Mouse (Mus musculus) midbrain, embryonic 14.5 days (tissue): ENCODE data around the gene Adat3. TPM values are rescaled to one million over a fixed set of nuclear protein-coding genes. Genes with fewer than 3 reads are reported as not detected.
A peak's percentile ranks its signal among the peaks of the same experiment; 100 is the strongest.
"Not testable (repeated sequence)": the region's sequence is repeated elsewhere in the genome, so short reads cannot be mapped to it uniquely, and the experiment has no call there.

Experiments used
- ATAC-seq: fragments of 200-750 bp; cut with Nextera tagmentation; 2 replicates; pipeline ENCODE4 v1.8.0; 2017; ENCODE audit warnings: moderate number of reproducible peaks, moderate library complexity; ENCODE audit not compliant: low FRiP score, low TSS enrichment
- DNase-seq: peaks from one replicate; pipeline ENCODE4 v3.0.0-alpha.2; 2015
- H3K27ac ChIP-seq: fragments of 300-500 bp; sonication (generic); replicated peaks from 2 replicates; pipeline ENCODE4 v1.5.1; 2014; ENCODE audit warnings: mild to moderate bottlenecking, low read depth, low read length, moderate library complexity
- H3K27me3 ChIP-seq: fragments of 300-500 bp; sonication (generic); 2 replicates; pipeline ENCODE4 v1.6.1; 2014; ENCODE audit warnings: low read length, control low read depth, mixed read lengths; ENCODE audit not compliant: control insufficient read depth, insufficient read depth
- H3K36me3 ChIP-seq: fragments of 300-500 bp; sonication (generic); 2 replicates; pipeline ENCODE4 v1.6.1; 2014; ENCODE audit warnings: low read length, control low read depth; ENCODE audit not compliant: control insufficient read depth, insufficient read depth
- H3K4me1 ChIP-seq: fragments of 300-500 bp; sonication (generic); 2 replicates; pipeline ENCODE4 v1.6.1; 2014; ENCODE audit warnings: mild to moderate bottlenecking, antibody characterized with exemption, low read length, control low read depth; ENCODE audit not compliant: control insufficient read depth, insufficient read depth
- H3K4me2 ChIP-seq: fragments of 300-500 bp; sonication (generic); 2 replicates; pipeline ENCODE4 v1.6.1; 2014; ENCODE audit warnings: mild to moderate bottlenecking, low read length, moderate library complexity
- H3K4me3 ChIP-seq: fragments of 300-500 bp; sonication (generic); replicated peaks from 2 replicates; pipeline ENCODE4 v1.5.1; 2014; ENCODE audit warnings: low read depth, low read length
- H3K9ac ChIP-seq: fragments of 300-500 bp; sonication (generic); replicated peaks from 2 replicates; pipeline ENCODE4 v1.6.1; 2014; ENCODE audit warnings: mild to moderate bottlenecking, low read length, moderate library complexity
- H3K9me3 ChIP-seq: fragments of 300-500 bp; sonication (generic); 2 replicates; pipeline ENCODE4 v1.6.1; 2016; ENCODE audit warnings: low read length, control low read depth, mixed read lengths; ENCODE audit not compliant: control insufficient read depth
- WGBS: fragments of 180-500 bp; shearing (Covaris S2); extraction: QIAGEN DNeasy Blood & Tissue Kit; methylation state at CpG from one replicate; pipeline ENCODE4 v1.1.7; 2014; 5-methylcytosine and 5-hydroxymethylcytosine counted together
- polyA plus RNA-seq: library from polyadenylated mRNA; unstranded; fragments of >200 nt; fragmentation: Nextera tagmentation; extraction: Ambion mirVana; gene quantifications from 2 replicates; pipeline ENCODE4 v1.2.1, GENCODE M21; 2014

Adat3 gene
- polyA plus RNA-seq, 1 experiment from 2014 or later, result 4.9 TPM

- not testable (repeated sequence) for H3K4me2 ChIP-seq, H3K27ac ChIP-seq, H3K4me1 ChIP-seq, H3K27me3 ChIP-seq, ATAC-seq, H3K4me3 ChIP-seq, H3K9me3 ChIP-seq, H3K9ac ChIP-seq, DNase-seq
- WGBS, result 94% methylated on average over 6 of the region's 6 CpGs
- H3K36me3 ChIP-seq, result peaks cover 41% of the 10 kb centered on the region
These were observed 47.2 kb downstream of the Adat3 start for GRCm38 (mm10) chr10:80649910-80650309.

- no peak for DNase-seq
- Histone ChIP-seq H3K27me3 (no peaks in the 10 kb centered on the region), H3K9me3 (no peaks in the 10 kb centered on the region), H3K27ac (no peak overlapping the region), H3K9ac (no peak overlapping the region), H3K36me3 (peaks cover 36% of the 10 kb centered on the region), H3K4me2 (no peak overlapping the region), H3K4me1 (peaks cover 9% of the 10 kb centered on the region), H3K4me3 (no peak overlapping the region)
- no peak for ATAC-seq
- WGBS, result 95% methylated on average over 10 of the region's 10 CpGs
These were observed 47.7 kb downstream of the Adat3 start for GRCm38 (mm10) chr10:80650392-80650791.

DNA sequence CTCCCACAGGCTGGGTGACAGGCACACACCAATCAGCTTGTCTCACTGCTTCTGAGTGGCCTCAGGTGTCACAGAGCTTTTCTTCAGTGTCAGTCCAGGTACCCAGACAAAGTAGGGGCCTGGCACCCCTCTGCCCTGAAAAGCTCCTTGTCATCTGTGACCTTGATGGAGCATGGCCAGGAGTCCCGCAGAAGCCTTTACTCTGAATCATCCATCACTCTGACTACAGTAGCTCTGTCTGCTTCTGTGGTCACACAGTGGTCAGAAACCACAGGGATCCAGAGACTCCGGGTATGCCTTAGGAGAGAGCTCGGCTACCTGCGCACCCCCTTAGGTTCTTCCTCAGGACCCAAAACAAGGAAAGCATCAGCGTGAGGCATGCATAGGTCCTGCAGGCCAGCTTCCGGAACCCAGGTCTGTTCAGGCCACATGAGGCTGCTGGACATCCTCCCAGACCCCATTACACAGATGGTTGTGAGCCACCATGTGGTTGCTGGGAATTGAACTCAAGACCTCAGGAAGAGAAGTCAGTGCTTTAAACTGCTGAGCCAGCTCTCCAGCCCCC, 50.6 kb downstream of the Adat3 start:
- H3K9me3 ChIP-seq, result no peaks in the 10 kb centered on the region
- 95% methylated on average over 6 of the region's 6 CpGs for WGBS
- no peak overlapping the region for H3K4me3 ChIP-seq
- H3K27me3 ChIP-seq, result no peaks in the 10 kb centered on the region
- no peak overlapping the region for H3K9ac ChIP-seq
- H3K4me1 ChIP-seq, result peaks cover 16% of the 10 kb centered on the region
- DNase-seq, result no peak
- no peak overlapping the region for H3K27ac ChIP-seq
- no peak for ATAC-seq
- peaks cover 11% of the 10 kb centered on the region for H3K36me3 ChIP-seq
- H3K4me2 ChIP-seq, result no peak overlapping the region

- 91% methylated on average over 6 of the region's 6 CpGs for WGBS
- no peak for ATAC-seq
- Histone ChIP-seq H3K36me3 (0 out of 2 replicates have a peak, but pooled peaks cover 4% of the 10 kb centered on the region), H3K27ac (no peak overlapping the region), H3K9ac (peak overlapping the region; percentile 97), H3K4me3 (peak overlapping the region; percentile 85; the same call in 1 of the 2 replicates), H3K4me1 (peaks cover 20% of the 10 kb centered on the region), H3K27me3 (no peaks in the 10 kb centered on the region), H3K4me2 (peak overlapping the region; percentile 88), H3K9me3 (no peaks in the 10 kb centered on the region)
- no peak for DNase-seq
These were observed 52.2 kb downstream of the Adat3 start for GRCm38 (mm10) chr10:80654866-80655265.

GRCm38 (mm10) chr10:80655406-80656129, 52.9 kb downstream of the Adat3 start:
- DNase-seq (no peak), ATAC-seq (peak; percentile 48; the same call in 1 of the 2 replicates)
- peaks cover 20% of the 10 kb centered on the region for H3K4me1 ChIP-seq
- 0 out of 2 replicates have a peak, but pooled peaks cover under 1% of the 10 kb centered on the region for H3K36me3 ChIP-seq
- whole genome bisulfite sequencing, result 6% methylated on average over 12 of the region's 12 CpGs
- H3K27ac ChIP-seq, result peak overlapping the region; percentile 88
- H3K4me3 ChIP-seq, result peak overlapping the region; percentile 85
- H3K9ac ChIP-seq, result peak overlapping the region; percentile 97
- peak overlapping the region; percentile 88 for H3K4me2 ChIP-seq
- H3K9me3 ChIP-seq, result no peaks in the 10 kb centered on the region
- H3K27me3 ChIP-seq, result no peaks in the 10 kb centered on the region

DNA sequence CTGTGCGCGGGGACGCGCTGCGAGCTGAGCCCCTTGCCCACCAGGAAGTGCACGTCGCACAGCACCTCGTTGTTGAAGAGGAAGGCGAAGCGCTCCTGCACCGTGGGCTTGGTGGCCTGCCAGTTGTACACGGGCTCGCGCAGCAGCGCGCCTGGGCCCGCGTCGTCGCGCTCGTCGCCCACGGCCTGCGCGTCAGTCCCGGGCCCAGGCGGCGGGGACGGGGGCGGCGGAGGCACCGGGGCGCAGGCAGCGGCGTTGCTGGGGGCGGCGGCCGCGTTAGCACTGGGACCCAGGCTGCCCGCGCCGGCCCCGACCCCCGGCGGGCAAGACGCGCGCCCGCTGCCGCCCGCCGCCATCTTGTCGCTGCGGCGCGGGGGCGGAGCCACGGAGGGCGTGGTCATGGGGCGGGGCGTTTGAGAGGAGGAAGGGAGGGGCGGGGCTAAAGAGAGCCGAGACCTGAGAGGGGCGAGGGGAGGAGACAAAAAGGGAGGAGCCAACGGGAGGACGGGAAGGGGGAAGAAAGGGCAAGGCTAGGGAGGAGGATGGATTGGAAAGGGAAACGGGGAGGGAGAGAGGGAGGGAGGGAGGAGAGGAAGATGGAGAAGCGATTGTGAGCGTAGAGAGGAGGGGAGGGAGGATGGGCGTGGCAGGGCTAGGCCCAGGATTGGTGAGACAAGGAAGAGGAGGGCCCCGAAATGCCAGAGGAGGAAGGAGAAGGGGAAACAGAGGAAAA, 53.6 kb downstream of the Adat3 start:
- Histone ChIP-seq H3K4me3 (peak overlapping the region; percentile 85), H3K9me3 (no peaks in the 10 kb centered on the region), H3K27me3 (no peaks in the 10 kb centered on the region), H3K4me1 (peaks cover 20% of the 10 kb centered on the region), H3K27ac (peak overlapping the region; percentile 88), H3K4me2 (peak overlapping the region; percentile 88), H3K9ac (peak overlapping the region; percentile 97), H3K36me3 (no peaks in the 10 kb centered on the region)
- DNase-seq (peak; percentile 99), ATAC-seq (peak; percentile 89)
- WGBS, result 2% methylated on average over 68 of the region's 72 CpGs

GRCm38 (mm10) chr10:80656863-80657623, 54.4 kb downstream of the Adat3 start, which contains the start of gene Btbd2:
Gene Btbd2 (minus strand): TSS chr10:80657071.
- Histone ChIP-seq H3K9me3 (no peaks in the 10 kb centered on the region), H3K4me3 (peak within 1 kb of the TSS; percentile 85), H3K4me2 (peak within 1 kb of the TSS; percentile 88), H3K4me1 (peaks cover 20% of the 10 kb centered on the region), H3K27me3 (no peaks in the 10 kb centered on the region), H3K27ac (peak within 1 kb of the TSS; percentile 88), H3K36me3 (no peaks in the 10 kb centered on the region), H3K9ac (peak within 1 kb of the TSS; percentile 97)
- ATAC-seq, result no peak; the same call in 1 of the 2 replicates
- DNase-seq, result peak; percentile 31
- 20% methylated on average over 15 of the region's 15 CpGs for WGBS
